Mouse (Mus musculus) intestine, postnatal 0 days (tissue): ENCODE measurements around the gene Tada1. TPM values are rescaled to one million over a fixed set of nuclear protein-coding genes. Genes with fewer than 3 reads are reported as not detected.

ENCODE experiments used
- ATAC-seq: fragments of 200-750 bp; cut with Nextera tagmentation; 2 replicates; pipeline ENCODE4 v1.8.0; 2017; ENCODE audit warnings: mild to moderate bottlenecking, moderate TSS enrichment, moderate library complexity
- H3K27ac ChIP-seq: fragments of 300-500 bp; sonication (generic); 2 replicates; pipeline ENCODE4 v1.5.1; 2014; ENCODE audit warnings: mild to moderate bottlenecking, low read depth, low read length, moderate library complexity
- H3K27me3 ChIP-seq: fragments of 300-500 bp; sonication (generic); replicated peaks from 2 replicates; pipeline ENCODE4 v1.6.1; 2014; ENCODE audit warnings: low read length, mixed read lengths; ENCODE audit not compliant: control insufficient read depth, insufficient read depth
- H3K36me3 ChIP-seq: fragments of 300-500 bp; sonication (generic); 2 replicates; pipeline ENCODE4 v1.6.1; 2014; ENCODE audit warnings: mild to moderate bottlenecking, moderate library complexity; ENCODE audit not compliant: control insufficient read depth, insufficient read depth
- H3K4me1 ChIP-seq: fragments of 300-500 bp; sonication (generic); replicated peaks from 2 replicates; pipeline ENCODE4 v1.6.1; 2014; ENCODE audit warnings: antibody characterized with exemption, low read length, mixed read lengths; ENCODE audit not compliant: control insufficient read depth, insufficient read depth
- H3K4me2 ChIP-seq: fragments of 300-500 bp; sonication (generic); replicated peaks from 2 replicates; pipeline ENCODE4 v1.6.1; 2014; ENCODE audit warnings: low read depth, mild to moderate bottlenecking, moderate library complexity
- H3K4me3 ChIP-seq: fragments of 300-500 bp; sonication (generic); 2 replicates; pipeline ENCODE4 v1.5.1; 2014; ENCODE audit warnings: low read depth, low read length
- H3K9ac ChIP-seq: fragments of 300-500 bp; sonication (generic); 2 replicates; pipeline ENCODE4 v1.6.1; 2014; ENCODE audit warnings: mild to moderate bottlenecking, low read depth, low read length
- H3K9me3 ChIP-seq: fragments of 300-500 bp; sonication (generic); 2 replicates; pipeline ENCODE4 v1.6.1; 2016; ENCODE audit warnings: mixed run types; ENCODE audit not compliant: control insufficient read depth
- CTCF ChIP-seq: sonication (generic); IDR thresholded peaks from 2 replicates; pipeline ENCODE4 v1.5.1; 2016; ENCODE audit warnings: low read depth, mild to moderate bottlenecking, control low read depth, antibody characterized with exemption, moderate library complexity
- WGBS: fragments of 180-500 bp; shearing (Covaris S2); extraction: QIAGEN DNeasy Blood & Tissue Kit; methylation state at CpG from one replicate; pipeline ENCODE4 v1.1.7; 2014; 5-methylcytosine and 5-hydroxymethylcytosine counted together
- polyA plus RNA-seq: library from polyadenylated mRNA; unstranded; fragments of >200 nt; fragmentation: Nextera tagmentation; extraction: Ambion mirVana; gene quantifications from 2 replicates; pipeline ENCODE4 v1.2.1, GENCODE M21; 2015

Gene Tada1
- polyA plus RNA-seq, 1 experiment from 2014 or later, result 18.1 TPM

- no peak for ATAC-seq
- H3K9me3 ChIP-seq, result no peaks in the 10 kb centered on the region
- no peak overlapping the region for H3K4me2 ChIP-seq
- TF ChIP-seq CTCF, result no peak
- H3K36me3 ChIP-seq, result no peaks in the 10 kb centered on the region
- no peak overlapping the region for H3K4me3 ChIP-seq
- WGBS, result 80% methylated on average over 8 of the region's 8 CpGs
- no peaks in the 10 kb centered on the region for H3K4me1 ChIP-seq
- no peak overlapping the region for H3K27ac ChIP-seq
- no peaks in the 10 kb centered on the region for H3K27me3 ChIP-seq
- no peak overlapping the region for H3K9ac ChIP-seq
These were observed 34.4 kb upstream of the Tada1 start for GRCm38 (mm10) chr1:166344300-166345077.

DNA sequence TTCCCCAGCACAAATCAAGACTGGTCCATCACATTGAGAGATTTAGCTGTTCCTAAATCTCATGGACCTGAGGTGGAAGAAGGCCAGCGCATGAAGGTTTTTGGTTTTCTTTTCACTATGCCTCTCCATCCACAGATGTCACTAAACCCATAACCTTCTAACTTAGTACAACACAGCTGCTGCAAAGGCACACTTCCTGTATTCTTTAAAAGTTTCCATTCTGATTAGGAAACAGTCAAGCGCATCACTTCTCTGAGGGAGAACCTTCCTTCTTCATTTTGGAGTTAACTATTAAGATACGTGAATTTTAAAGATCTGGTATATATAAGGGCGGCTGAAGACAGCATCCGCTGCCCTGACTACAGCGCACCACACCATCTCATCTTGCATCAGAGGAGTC is 33.3 kb upstream of the Tada1 start:
- WGBS, result 89% methylated on average over 6 of the region's 6 CpGs
- Histone ChIP-seq H3K4me3 (no peak overlapping the region), H3K27me3 (no peaks in the 10 kb centered on the region), H3K4me2 (no peak overlapping the region), H3K9me3 (no peaks in the 10 kb centered on the region), H3K27ac (no peak overlapping the region), H3K9ac (no peak overlapping the region), H3K36me3 (no peaks in the 10 kb centered on the region), H3K4me1 (no peaks in the 10 kb centered on the region)
- ATAC-seq, result no peak
- no peak for TF ChIP-seq CTCF

DNA sequence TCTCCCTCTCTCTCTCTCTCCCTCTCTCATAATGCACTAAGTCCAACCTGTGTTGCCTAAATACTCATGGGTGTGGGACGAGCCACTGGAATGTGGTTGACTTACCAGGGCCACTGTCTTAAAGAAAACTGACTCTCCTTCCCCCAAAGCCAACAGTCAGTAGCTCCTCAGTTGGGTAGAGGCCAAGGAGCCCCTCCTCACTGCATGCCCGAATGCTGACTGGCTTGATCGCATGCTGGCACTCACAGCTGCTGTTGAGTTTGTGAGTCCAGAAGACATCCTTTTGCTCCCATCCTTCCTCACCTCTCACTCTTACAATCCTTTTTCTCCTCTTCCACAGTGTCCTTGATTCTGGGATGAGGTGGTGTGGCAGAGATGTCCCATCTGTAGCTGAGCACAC is 32.0 kb upstream of the Tada1 start:
- Histone ChIP-seq H3K4me1 (no peaks in the 10 kb centered on the region), H3K9me3 (no peaks in the 10 kb centered on the region), H3K9ac (no peak overlapping the region), H3K27me3 (no peaks in the 10 kb centered on the region), H3K4me2 (no peak overlapping the region), H3K36me3 (no peaks in the 10 kb centered on the region), H3K4me3 (no peak overlapping the region), H3K27ac (no peak overlapping the region)
- WGBS, result 73% methylated on average over 3 of the region's 3 CpGs
- no peak for ATAC-seq
- no peak for TF ChIP-seq CTCF

DNA sequence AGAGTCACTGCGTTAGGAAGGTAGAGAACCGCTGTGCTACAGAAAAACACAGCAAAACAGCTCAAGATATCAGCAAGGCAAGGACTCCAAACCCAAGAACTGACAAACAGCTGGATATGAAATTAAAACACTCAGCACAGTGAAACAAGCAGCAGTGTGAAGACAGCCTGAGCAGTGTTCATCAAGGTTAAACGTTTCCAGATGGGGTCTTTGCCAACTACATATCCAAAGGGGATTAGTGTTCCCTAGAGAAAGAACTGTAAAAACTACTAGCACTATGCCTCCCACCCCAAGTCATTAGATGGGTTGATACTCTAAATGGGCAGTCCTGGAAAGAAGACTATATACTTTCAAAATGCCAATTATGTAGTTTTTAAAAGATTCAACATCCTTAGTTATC is 29.6 kb upstream of the Tada1 start:
- 81% methylated on average over 3 of the region's 3 CpGs for WGBS
- H3K4me1 ChIP-seq, result no peaks in the 10 kb centered on the region
- H3K27ac ChIP-seq, result no peak overlapping the region
- H3K36me3 ChIP-seq, result no peaks in the 10 kb centered on the region
- H3K27me3 ChIP-seq, result no peaks in the 10 kb centered on the region
- ATAC-seq, result no peak
- TF ChIP-seq CTCF, result no peak
- H3K9me3 ChIP-seq, result no peaks in the 10 kb centered on the region
- H3K4me3 ChIP-seq, result no peak overlapping the region
- no peak overlapping the region for H3K9ac ChIP-seq
- no peak overlapping the region for H3K4me2 ChIP-seq

DNA sequence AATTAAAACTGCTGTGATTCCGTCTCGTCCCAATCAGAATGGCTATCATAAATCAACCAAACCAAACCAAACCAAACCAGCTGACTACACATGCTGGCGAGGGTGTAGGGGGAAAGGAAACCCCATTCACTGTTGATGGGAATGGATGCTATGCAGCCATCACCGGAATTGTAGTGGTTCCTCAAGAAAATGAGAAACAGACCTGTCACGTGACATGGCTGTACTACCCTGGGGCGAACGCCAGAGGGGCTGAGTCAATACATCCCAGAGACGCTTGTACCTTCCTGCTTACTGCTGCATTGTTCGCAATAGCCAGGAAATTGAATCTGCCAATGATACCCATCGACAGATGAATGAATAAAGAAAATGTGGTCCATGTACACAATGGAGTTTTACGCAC is 29.1 kb upstream of the Tada1 start:
- no peak overlapping the region for H3K27ac ChIP-seq
- H3K4me3 ChIP-seq, result no peak overlapping the region
- H3K9me3 ChIP-seq, result no peaks in the 10 kb centered on the region
- WGBS, result 79% methylated on average over 11 of the region's 11 CpGs
- H3K4me2 ChIP-seq, result no peak overlapping the region
- no peaks in the 10 kb centered on the region for H3K27me3 ChIP-seq
- H3K36me3 ChIP-seq, result no peaks in the 10 kb centered on the region
- ATAC-seq, result no peak
- H3K9ac ChIP-seq, result no peak overlapping the region
- H3K4me1 ChIP-seq, result no peaks in the 10 kb centered on the region
- no peak for TF ChIP-seq CTCF

- TF ChIP-seq CTCF, result peak; percentile 93
These were observed 18.6 kb upstream of the Tada1 start for GRCm38 (mm10) chr1:166360157-166360855.

More at GRCm38 (mm10) chr1:166360157-166360855, 18.6 kb upstream of the Tada1 start:
- Histone ChIP-seq H3K9ac (no peak overlapping the region), H3K9me3 (no peaks in the 10 kb centered on the region), H3K4me1 (no peaks in the 10 kb centered on the region), H3K36me3 (no peaks in the 10 kb centered on the region), H3K4me3 (no peak overlapping the region), H3K27ac (no peak overlapping the region), H3K4me2 (no peak overlapping the region), H3K27me3 (no peaks in the 10 kb centered on the region)
- 17% methylated on average over 14 of the region's 14 CpGs for WGBS
- ATAC-seq, result peak; percentile 99
